In genomic region chr11:109622518-109623037, GRCm38 (mm10) we compare ENCODE assay signal across 8 mouse cellular contexts. TPM values are rescaled to one million over a fixed set of nuclear protein-coding genes. Genes with fewer than 3 reads are reported as not detected.
DNase-seq lines count a peak whose midpoint lies in the region; ATAC-seq and TF ChIP-seq lines count a peak whose summit lies in the region.

No protein-coding gene starts in this region.

- no peak overlapping the region for H3K9ac ChIP-seq in midbrain, embryonic 14.5 days (replicated peaks; ENCODE audit: low read length)
- H3K9ac ChIP-seq in midbrain, embryonic 11.5 days (ENCODE audit: low read length) = no peak overlapping the region
- no peak overlapping the region for H3K9ac ChIP-seq in intestine, postnatal 0 days (ENCODE audit: low read depth, low read length)
- peak overlapping the region; percentile 26; the same call in 1 of the 2 replicates for H3K9ac ChIP-seq in liver, postnatal 0 days (replicated peaks)

- no peaks in the 10 kb centered on the region for H3K27me3 ChIP-seq in midbrain, embryonic 14.5 days (ENCODE audit: control insufficient read depth, insufficient read depth, low read length)
- H3K27me3 ChIP-seq in midbrain, embryonic 11.5 days (ENCODE audit: control insufficient read depth, insufficient read depth, low read length) = no peaks in the 10 kb centered on the region
- no peaks in the 10 kb centered on the region for H3K27me3 ChIP-seq in intestine, postnatal 0 days (replicated peaks; ENCODE audit: control insufficient read depth, insufficient read depth, low read length)
- H3K27me3 ChIP-seq in liver, postnatal 0 days (ENCODE audit: insufficient read depth, low read length) = no peaks in the 10 kb centered on the region

- 0 out of 2 replicates have a peak overlapping the region, but pooled peaks have one; percentile 5 for H3K27ac ChIP-seq in midbrain, embryonic 14.5 days (replicated peaks; ENCODE audit: low read depth, low read length)
- no peak overlapping the region for H3K27ac ChIP-seq in midbrain, embryonic 11.5 days (ENCODE audit: low read depth, low read length)
- no peak overlapping the region for H3K27ac ChIP-seq in intestine, postnatal 0 days (ENCODE audit: low read depth, low read length)
- no peak overlapping the region for H3K27ac ChIP-seq in liver, postnatal 0 days (ENCODE audit: low read depth)

- H3K9me3 ChIP-seq in midbrain, embryonic 14.5 days (ENCODE audit: control insufficient read depth, low read length) = no peaks in the 10 kb centered on the region
- no peaks in the 10 kb centered on the region for H3K9me3 ChIP-seq in midbrain, embryonic 11.5 days (ENCODE audit: control insufficient read depth, low read length)
- no peaks in the 10 kb centered on the region for H3K9me3 ChIP-seq in intestine, postnatal 0 days (ENCODE audit: control insufficient read depth)
- no peaks in the 10 kb centered on the region for H3K9me3 ChIP-seq in liver, postnatal 0 days (ENCODE audit: low read length)

- peak; percentile 10 for DNase-seq in midbrain, embryonic 14.5 days
- DNase-seq in midbrain, embryonic 11.5 days (ENCODE audit: low spot score, missing footprints) = no peak
- DNase-seq in liver, postnatal 0 days = no peak
- DNase-seq in urinary bladder, postnatal 14 days (ENCODE audit: low spot score) = no peak
- no peak for DNase-seq in natural killer cell, adult 2 months (ENCODE audit: low spot score in 2 of 2)
- no peak for DNase-seq in thymus, postnatal 4 days

- no peak for TF ChIP-seq CTCF in intestine, postnatal 0 days (IDR thresholded peaks at IDR 0.05; ENCODE audit: low read depth)
- no peak for TF ChIP-seq CTCF in liver, postnatal 0 days (IDR thresholded peaks at IDR 0.05; ENCODE audit: low read depth)

- H3K4me2 ChIP-seq in midbrain, embryonic 14.5 days (ENCODE audit: low read length) = peak overlapping the region; percentile 22
- no peak overlapping the region for H3K4me2 ChIP-seq in midbrain, embryonic 11.5 days
- H3K4me2 ChIP-seq in intestine, postnatal 0 days (replicated peaks; ENCODE audit: low read depth) = peak overlapping the region; percentile 37
- H3K4me2 ChIP-seq in liver, postnatal 0 days (ENCODE audit: low read depth, low read length) = peak overlapping the region; percentile 55

- H3K4me3 ChIP-seq in midbrain, embryonic 14.5 days (replicated peaks; ENCODE audit: low read depth, low read length) = no peak overlapping the region
- no peak overlapping the region for H3K4me3 ChIP-seq in midbrain, embryonic 11.5 days (ENCODE audit: low read depth, low read length)
- H3K4me3 ChIP-seq in intestine, postnatal 0 days (ENCODE audit: low read depth, low read length) = no peak overlapping the region; the same call in 1 of the 2 replicates
- 0 out of 2 replicates have a peak overlapping the region, but pooled peaks have one; percentile 8 for H3K4me3 ChIP-seq in liver, postnatal 0 days (ENCODE audit: low read depth, low read length)

- 48% methylated on average over 15 of the region's 15 CpGs for WGBS in midbrain, embryonic 14.5 days
- 54% methylated on average over 15 of the region's 15 CpGs for WGBS in midbrain, embryonic 11.5 days
- 23% methylated on average over 15 of the region's 15 CpGs for WGBS in intestine, postnatal 0 days
- 29% methylated on average over 15 of the region's 15 CpGs for WGBS in liver, postnatal 0 days (ENCODE audit: insufficient replicate concordance)

- no peaks in the 10 kb centered on the region for H3K36me3 ChIP-seq in midbrain, embryonic 14.5 days (ENCODE audit: control insufficient read depth, insufficient read depth, low read length)
- H3K36me3 ChIP-seq in midbrain, embryonic 11.5 days (ENCODE audit: control insufficient read depth, insufficient read depth, low read length) = no peaks in the 10 kb centered on the region
- H3K36me3 ChIP-seq in intestine, postnatal 0 days (ENCODE audit: control insufficient read depth, insufficient read depth) = no peaks in the 10 kb centered on the region
- no peaks in the 10 kb centered on the region for H3K36me3 ChIP-seq in liver, postnatal 0 days (replicated peaks; ENCODE audit: insufficient read depth, low read length)

- TF ChIP-seq EP300 in liver, postnatal 0 days (IDR thresholded peaks at IDR 0.05; ENCODE audit: low read depth) = no peak

- ATAC-seq in midbrain, embryonic 14.5 days (ENCODE audit: low FRiP score, low TSS enrichment) = no peak
- no peak for ATAC-seq in midbrain, embryonic 11.5 days (ENCODE audit: low FRiP score)
- peak; percentile 71 for ATAC-seq in granulocyte monocyte progenitor cell, adult 5-6 weeks (replicated peaks; ENCODE audit: poor library complexity, severe bottlenecking)
- ATAC-seq in intestine, postnatal 0 days = no peak
- ATAC-seq in liver, postnatal 0 days = no peak

- H3K4me1 ChIP-seq in midbrain, embryonic 14.5 days (ENCODE audit: control insufficient read depth, insufficient read depth, low read length) = 0 out of 2 replicates have a peak, but pooled peaks cover 4% of the 10 kb centered on the region
- H3K4me1 ChIP-seq in midbrain, embryonic 11.5 days (ENCODE audit: control insufficient read depth, insufficient read depth, low read length) = no peaks in the 10 kb centered on the region
- no peaks in the 10 kb centered on the region for H3K4me1 ChIP-seq in intestine, postnatal 0 days (replicated peaks; ENCODE audit: control insufficient read depth, insufficient read depth, low read length)
- H3K4me1 ChIP-seq in liver, postnatal 0 days (ENCODE audit: insufficient read depth) = peaks cover 3% of the 10 kb centered on the region; the same call in 1 of the 2 replicates

RNA-seq across cellular contexts. Expression of gene Wipi1, which starts 10.8 kb away (rescaled TPM):
- 6.5 and 9.9 TPM in 2 replicates for polyA plus RNA-seq in midbrain, embryonic 14.5 days (2014; fragmentation: Nextera tagmentation; extraction: Ambion mirVana)
- 11.1 and 12.4 TPM in 2 replicates for polyA plus RNA-seq in midbrain, embryonic 11.5 days (2014; fragmentation: Nextera tagmentation; extraction: Ambion mirVana)
- 5.7 and 8.4 TPM in 2 replicates for total RNA-seq in granulocyte monocyte progenitor cell, adult 5-6 weeks (2014; fragmentation: Nextera tagmentation)
- total RNA-seq in granulocyte monocyte progenitor cell, adult 5-6 weeks (2017) = 1.6 and 6.2 TPM in 2 replicates
- polyA plus RNA-seq in intestine, postnatal 0 days (2015; fragmentation: Nextera tagmentation; extraction: Ambion mirVana) = 28.2 and 30.4 TPM in 2 replicates
- polyA plus RNA-seq in liver, postnatal 0 days (2015; fragmentation: Nextera tagmentation; extraction: Ambion mirVana) = 17.6 TPM in 2 replicates

RNA-seq across cellular contexts. Expression of gene Prkar1a, which starts 26.6 kb away (rescaled TPM):
- 494 and 582 TPM in 2 replicates for polyA plus RNA-seq in midbrain, embryonic 14.5 days (2014; fragmentation: Nextera tagmentation; extraction: Ambion mirVana)
- 435 and 478 TPM in 2 replicates for polyA plus RNA-seq in midbrain, embryonic 11.5 days (2014; fragmentation: Nextera tagmentation; extraction: Ambion mirVana)
- total RNA-seq in granulocyte monocyte progenitor cell, adult 5-6 weeks (2014; fragmentation: Nextera tagmentation) = 91.7 and 101 TPM in 2 replicates
- 77.3 and 83.9 TPM in 2 replicates for total RNA-seq in granulocyte monocyte progenitor cell, adult 5-6 weeks (2017)
- 180 and 188 TPM in 2 replicates for polyA plus RNA-seq in intestine, postnatal 0 days (2015; fragmentation: Nextera tagmentation; extraction: Ambion mirVana)
- 118 and 124 TPM in 2 replicates for polyA plus RNA-seq in liver, postnatal 0 days (2015; fragmentation: Nextera tagmentation; extraction: Ambion mirVana)
